Comparison of ENCODE assay signal across 13 mouse cellular contexts in genomic region chr9:107099487-107099886, GRCm38 (mm10).
"Had no signal": no experiment of that assay in that cellular context is flagged by ENCODE, and none has a peak within 500 bp of the region (broad histone marks: within the 10 kb centered on the region; RNA-seq: fewer than 3 reads in every experiment).

No protein-coding gene starts in this region.

- H3K4me1 ChIP-seq: liver, embryonic 13.5 days had no signal

- H3K9me3 ChIP-seq: liver, embryonic 13.5 days had no signal

- H3K36me3 ChIP-seq: liver, embryonic 13.5 days had no signal

- H3K27me3 ChIP-seq: liver, embryonic 13.5 days had no signal

- H3K4me3 ChIP-seq: layer of hippocampus, adult 2 months; liver, embryonic 13.5 days had no signal

- ATAC-seq: intestine, postnatal 0 days had no signal

- DNase-seq: kidney, adult 2 months; kidney, postnatal 25 days; layer of hippocampus, adult 9-11 months; liver, embryonic 13.5 days; lung, adult 2 months; lung, postnatal 14 days; lung, postnatal 4 days; midbrain, embryonic 14.5 days; thymus, postnatal 25 days had no signal

- H3K27ac ChIP-seq: kidney, postnatal 0 days; layer of hippocampus, adult 2 months; liver, embryonic 13.5 days had no signal

- H3K4me2 ChIP-seq: liver, embryonic 13.5 days; midbrain, embryonic 11.5 days had no signal

- H3K9ac ChIP-seq: liver, embryonic 13.5 days had no signal
